Mouse (Mus musculus): ENCODE data around the gene Tst.

GRCm38 (mm10) chr15:78449694-78450418 is 44.1 kb upstream of the Tst start:
- no peak for TF ChIP-seq CTCF (IDR thresholded peaks at IDR 0.05; ENCODE audit: control insufficient read depth, insufficient read depth, insufficient replicate concordance, low read depth, low read length)
- no peak for TF ChIP-seq POLR2A (IDR thresholded peaks at IDR 0.05; ENCODE audit: control insufficient read depth, low read depth, low read length)
